Mouse (Mus musculus) liver, embryonic 13.5 days (tissue): ENCODE measurements around the gene Hdac7. TPM values are rescaled to one million over a fixed set of nuclear protein-coding genes. Genes with fewer than 3 reads are reported as not detected.

ENCODE experiments used
- ATAC-seq: fragments of 200-750 bp; cut with Nextera tagmentation; 2 replicates; pipeline ENCODE4 v1.8.0; 2017; ENCODE audit warnings: low read depth, mild to moderate bottlenecking, moderate number of reproducible peaks, moderate library complexity
- DNase-seq: peaks from one replicate; pipeline ENCODE4 v3.0.0; 2022
- H3K27ac ChIP-seq: fragments of 300-500 bp; sonication (generic); 2 replicates; pipeline ENCODE4 v1.5.1; 2015; ENCODE audit warnings: moderate library complexity, mild to moderate bottlenecking, inconsistent platforms
- H3K27me3 ChIP-seq: fragments of 300-500 bp; sonication (generic); 2 replicates; pipeline ENCODE4 v1.6.1; 2015; ENCODE audit warnings: mild to moderate bottlenecking, inconsistent platforms
- H3K36me3 ChIP-seq: fragments of 300-500 bp; sonication (generic); 2 replicates; pipeline ENCODE4 v1.6.1; 2015; ENCODE audit warnings: mild to moderate bottlenecking, inconsistent platforms
- H3K4me1 ChIP-seq: fragments of 300-500 bp; sonication (generic); replicated peaks from 2 replicates; pipeline ENCODE4 v1.6.1; 2015; ENCODE audit warnings: inconsistent platforms
- H3K4me2 ChIP-seq: fragments of 300-500 bp; sonication (generic); 2 replicates; pipeline ENCODE4 v1.6.1; 2015; ENCODE audit warnings: inconsistent platforms, mild to moderate bottlenecking, moderate library complexity
- H3K4me3 ChIP-seq: fragments of 300-500 bp; sonication (generic); replicated peaks from 2 replicates; pipeline ENCODE4 v1.5.1; 2015; ENCODE audit warnings: mild to moderate bottlenecking, inconsistent platforms
- H3K9ac ChIP-seq: fragments of 300-500 bp; sonication (generic); 2 replicates; pipeline ENCODE4 v1.6.1; 2015; ENCODE audit warnings: mild to moderate bottlenecking, inconsistent platforms
- H3K9me3 ChIP-seq: fragments of 300-500 bp; sonication (generic); replicated peaks from 2 replicates; pipeline ENCODE4 v1.6.1; 2016; ENCODE audit warnings: inconsistent platforms
- WGBS: fragments of 180-500 bp; shearing (Covaris S2); methylation state at CpG from one replicate; pipeline ENCODE4 v1.1.7; 2015; ENCODE audit not compliant: insufficient replicate concordance; 5-methylcytosine and 5-hydroxymethylcytosine counted together
- polyA plus RNA-seq: library from polyadenylated mRNA; unstranded; fragments of >200 nt; fragmentation: Nextera tagmentation; extraction: Ambion mirVana; gene quantifications from 2 replicates; pipeline ENCODE4 v1.2.1, GENCODE M21; 2015

Hdac7 gene
- polyA plus RNA-seq, 1 experiment from 2014 or later = 8.0 TPM

DNA sequence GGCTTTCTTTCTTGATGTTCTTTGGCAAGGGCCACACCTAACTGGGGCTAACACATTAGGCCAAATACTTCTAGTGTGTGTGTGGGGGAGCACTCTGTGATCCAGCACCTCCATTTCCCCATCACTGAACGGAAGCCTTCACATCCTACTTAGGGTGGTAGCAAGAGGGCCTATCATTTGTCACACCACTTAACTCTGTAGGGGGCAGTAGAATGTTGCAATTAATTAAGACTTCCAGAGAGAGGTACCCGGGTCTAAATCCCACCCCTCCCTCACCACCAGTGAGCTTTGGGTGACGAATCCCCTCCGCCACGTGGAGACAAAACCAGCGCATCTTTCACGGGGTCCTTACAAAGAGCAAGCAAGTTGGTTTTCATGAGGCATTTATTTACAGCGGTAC lies 9.8 kb upstream of the Hdac7 start:
- ATAC-seq = no peak
- no peak overlapping the region for H3K4me3 ChIP-seq
- no peak overlapping the region for H3K9ac ChIP-seq
- H3K4me1 ChIP-seq = peaks cover 36% of the 10 kb centered on the region
- no peaks in the 10 kb centered on the region for H3K36me3 ChIP-seq
- H3K4me2 ChIP-seq = no peak overlapping the region
- WGBS = 43% methylated on average over 8 of the region's 8 CpGs
- no peak for DNase-seq
- H3K27me3 ChIP-seq = no peaks in the 10 kb centered on the region
- no peaks in the 10 kb centered on the region for H3K9me3 ChIP-seq
- no peak overlapping the region for H3K27ac ChIP-seq

- no peak for DNase-seq
- H3K9me3 ChIP-seq = no peaks in the 10 kb centered on the region
- H3K27ac ChIP-seq = no peak overlapping the region
- H3K36me3 ChIP-seq = no peaks in the 10 kb centered on the region
- H3K4me2 ChIP-seq = no peak overlapping the region
- H3K4me3 ChIP-seq = no peak overlapping the region
- no peak overlapping the region for H3K9ac ChIP-seq
- H3K27me3 ChIP-seq = no peaks in the 10 kb centered on the region
- ATAC-seq = no peak
- peaks cover 52% of the 10 kb centered on the region for H3K4me1 ChIP-seq
- 86% methylated on average over 3 of the region's 3 CpGs for WGBS
Observed at GRCm38 (mm10) chr15:97852291-97852690, 8.0 kb upstream of the Hdac7 start.

DNA sequence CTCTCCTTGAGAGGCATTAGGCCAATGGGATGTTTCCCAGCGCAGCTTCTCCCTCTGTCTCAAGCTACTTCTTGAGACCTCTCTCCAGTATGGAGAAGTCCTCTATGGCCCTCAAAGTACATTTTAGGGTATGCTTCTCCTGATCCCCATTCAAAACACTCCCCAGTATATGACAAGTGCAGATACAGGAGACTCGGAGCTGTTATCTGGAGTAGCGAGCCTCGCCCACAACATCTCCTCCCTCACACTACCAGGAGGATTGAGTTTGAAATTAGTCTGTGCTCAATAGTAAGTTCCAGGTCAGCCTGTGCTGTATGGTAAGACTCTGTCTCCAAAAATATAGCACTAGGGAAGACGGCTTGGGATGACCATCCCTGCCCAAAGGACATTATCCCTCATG lies 6.7 kb upstream of the Hdac7 start:
- Histone ChIP-seq H3K27me3 (no peaks in the 10 kb centered on the region), H3K4me2 (peak overlapping the region; percentile 48), H3K9me3 (0 out of 2 replicates have a peak, but pooled peaks cover 3% of the 10 kb centered on the region), H3K9ac (peak overlapping the region; percentile 53), H3K27ac (peak overlapping the region; percentile 84), H3K36me3 (no peaks in the 10 kb centered on the region), H3K4me3 (no peak overlapping the region), H3K4me1 (peaks cover 65% of the 10 kb centered on the region)
- 30% methylated on average over 5 of the region's 5 CpGs for WGBS
- ATAC-seq = peak; percentile 73
- no peak for DNase-seq

DNA sequence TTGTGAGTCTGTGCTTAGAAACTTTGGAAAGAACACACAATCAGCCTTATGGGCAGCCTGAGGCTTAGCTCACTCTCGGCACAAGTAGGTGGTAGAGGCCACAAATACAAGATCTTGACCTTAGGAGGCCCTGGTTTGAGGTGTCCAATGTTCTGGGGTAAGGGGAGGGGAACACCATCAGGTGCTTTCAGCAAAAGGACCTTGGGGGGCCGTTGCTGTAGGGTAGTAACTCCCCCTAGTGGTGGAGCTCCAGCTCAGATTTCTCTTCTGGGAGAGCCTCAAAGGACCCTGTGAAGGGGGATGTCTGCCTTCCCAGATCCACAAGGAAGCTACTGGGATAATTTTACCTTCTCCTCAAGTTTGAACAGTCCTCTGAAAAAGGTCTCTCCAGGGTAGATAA lies 6.1 kb upstream of the Hdac7 start:
- Histone ChIP-seq H3K4me2 (peak overlapping the region; percentile 48), H3K9ac (peak overlapping the region; percentile 53), H3K4me1 (peaks cover 70% of the 10 kb centered on the region), H3K36me3 (no peaks in the 10 kb centered on the region), H3K27me3 (no peaks in the 10 kb centered on the region), H3K27ac (peak overlapping the region; percentile 84), H3K9me3 (0 out of 2 replicates have a peak, but pooled peaks cover 4% of the 10 kb centered on the region), H3K4me3 (0 out of 2 replicates have a peak overlapping the region, but pooled peaks have one; percentile 52)
- DNase-seq (no peak), ATAC-seq (no peak)
- WGBS = 19% methylated on average over 2 of the region's 2 CpGs

GRCm38 (mm10) chr15:97849116-97849911 lies 5.0 kb upstream of the Hdac7 start:
- Histone ChIP-seq H3K9me3 (0 out of 2 replicates have a peak, but pooled peaks cover 4% of the 10 kb centered on the region), H3K9ac (peak overlapping the region; percentile 56), H3K4me2 (peak overlapping the region; percentile 71), H3K27me3 (no peaks in the 10 kb centered on the region), H3K27ac (peak overlapping the region; percentile 80), H3K4me1 (peaks cover 77% of the 10 kb centered on the region), H3K36me3 (no peaks in the 10 kb centered on the region), H3K4me3 (peak overlapping the region; percentile 52)
- 4% methylated on average over 19 of the region's 19 CpGs for WGBS
- ATAC-seq = peak; percentile 49
- peak; percentile 66 for DNase-seq

DNA sequence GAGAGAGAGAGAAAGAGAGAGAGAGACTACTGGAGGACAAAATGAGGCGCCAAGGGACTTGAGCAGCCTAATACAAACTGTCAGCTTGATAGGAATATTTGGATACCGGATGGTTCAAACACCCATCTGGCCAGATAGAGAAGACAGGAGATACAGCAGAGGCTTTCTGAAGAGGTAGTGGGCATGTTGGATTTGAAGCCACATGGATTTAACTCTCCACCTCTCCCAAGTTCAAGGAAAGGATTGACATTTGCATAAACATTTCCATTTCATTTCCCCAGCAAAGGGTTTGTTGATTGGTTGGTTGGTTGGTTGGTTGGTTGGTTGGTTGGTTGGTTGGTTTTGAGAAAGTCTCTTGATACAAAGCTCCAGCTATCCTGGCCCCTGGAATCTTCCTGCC lies 3.6 kb upstream of the Hdac7 start:
- peak overlapping the region; percentile 87 for H3K27ac ChIP-seq
- 41% methylated on average over 2 of the region's 2 CpGs for WGBS

GRCm38 (mm10) chr15:97847285-97847684 lies 3.0 kb upstream of the Hdac7 start:
- peak overlapping the region; percentile 58 for H3K4me2 ChIP-seq
- WGBS = 20% methylated on average over 4 of the region's 4 CpGs

More for the DNA sequence above, 3.6 kb upstream of the Hdac7 start:
- H3K4me1 ChIP-seq = peaks cover 92% of the 10 kb centered on the region
- H3K4me2 ChIP-seq = peak overlapping the region; percentile 58
- 0 out of 2 replicates have a peak, but pooled peaks cover 4% of the 10 kb centered on the region for H3K9me3 ChIP-seq
- H3K27me3 ChIP-seq = no peaks in the 10 kb centered on the region
- no peaks in the 10 kb centered on the region for H3K36me3 ChIP-seq
- no peak for ATAC-seq
- peak overlapping the region; percentile 39 for H3K4me3 ChIP-seq
- peak overlapping the region; percentile 64 for H3K9ac ChIP-seq
- no peak for DNase-seq

GRCm38 (mm10) chr15:97846121-97846882 lies 2.0 kb upstream of the Hdac7 start:
- Histone ChIP-seq H3K27ac (peak overlapping the region; percentile 87), H3K4me3 (no peak overlapping the region), H3K36me3 (no peaks in the 10 kb centered on the region), H3K27me3 (no peaks in the 10 kb centered on the region), H3K9me3 (0 out of 2 replicates have a peak, but pooled peaks cover 4% of the 10 kb centered on the region), H3K9ac (peak overlapping the region; percentile 44; the same call in 1 of the 2 replicates), H3K4me1 (peaks cover 97% of the 10 kb centered on the region), H3K4me2 (peak overlapping the region; percentile 58)
- DNase-seq (no peak), ATAC-seq (no peak)
- 49% methylated on average over 11 of the region's 11 CpGs for WGBS

More at GRCm38 (mm10) chr15:97847285-97847684, 3.0 kb upstream of the Hdac7 start:
- H3K9me3 ChIP-seq = 0 out of 2 replicates have a peak, but pooled peaks cover 4% of the 10 kb centered on the region
- DNase-seq (no peak), ATAC-seq (peak; percentile 77)
- H3K27ac ChIP-seq = peak overlapping the region; percentile 87
- H3K4me1 ChIP-seq = peaks cover 95% of the 10 kb centered on the region
- no peaks in the 10 kb centered on the region for H3K27me3 ChIP-seq
- peak overlapping the region; percentile 39 for H3K4me3 ChIP-seq
- H3K36me3 ChIP-seq = no peaks in the 10 kb centered on the region
- peak overlapping the region; percentile 64 for H3K9ac ChIP-seq

DNA sequence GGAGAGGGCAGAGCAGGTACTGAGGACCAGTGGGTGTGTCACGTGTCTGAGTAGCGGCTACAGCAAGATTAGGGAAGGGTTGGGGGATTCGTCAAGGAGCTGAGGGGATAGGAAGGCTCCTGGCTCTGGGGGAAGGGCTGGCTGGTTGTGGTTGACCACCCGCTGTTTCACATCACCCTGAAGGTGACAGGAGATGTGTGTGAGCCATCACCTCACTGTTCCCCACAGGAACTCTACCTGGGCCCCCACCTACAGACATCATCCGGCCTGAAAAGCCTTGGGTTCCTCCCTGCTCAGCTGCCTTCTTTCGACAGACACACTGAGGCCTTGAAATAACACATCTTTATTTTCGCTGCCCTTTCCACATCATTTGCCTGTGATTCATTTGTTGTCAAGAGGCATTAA lies 1.1 kb downstream of the Hdac7 start:
- WGBS = 22% methylated on average over 7 of the region's 7 CpGs
- 0 out of 2 replicates have a peak, but pooled peaks cover 4% of the 10 kb centered on the region for H3K9me3 ChIP-seq
- peaks cover 99% of the 10 kb centered on the region for H3K4me1 ChIP-seq
- H3K27me3 ChIP-seq = no peaks in the 10 kb centered on the region
- H3K27ac ChIP-seq = peak overlapping the region; percentile 87
- H3K4me2 ChIP-seq = peak overlapping the region; percentile 60
- H3K4me3 ChIP-seq = peak overlapping the region; percentile 44
- no peaks in the 10 kb centered on the region for H3K36me3 ChIP-seq
- ATAC-seq (no peak), DNase-seq (no peak)
- H3K9ac ChIP-seq = peak overlapping the region; percentile 69

- Histone ChIP-seq H3K4me2 (peak overlapping the region; percentile 33), H3K9ac (no peak overlapping the region), H3K36me3 (no peaks in the 10 kb centered on the region), H3K27ac (peak overlapping the region; percentile 87), H3K4me3 (no peak overlapping the region), H3K9me3 (0 out of 2 replicates have a peak, but pooled peaks cover 4% of the 10 kb centered on the region), H3K4me1 (peaks cover 97% of the 10 kb centered on the region), H3K27me3 (no peaks in the 10 kb centered on the region)
- WGBS = 73% methylated on average over 6 of the region's 6 CpGs
- DNase-seq = no peak
- ATAC-seq = no peak
Observed at GRCm38 (mm10) chr15:97842058-97842457, 2.2 kb downstream of the Hdac7 start.

- Histone ChIP-seq H3K36me3 (no peaks in the 10 kb centered on the region), H3K9ac (no peak overlapping the region), H3K9me3 (0 out of 2 replicates have a peak, but pooled peaks cover 4% of the 10 kb centered on the region), H3K4me3 (no peak overlapping the region), H3K4me2 (peak overlapping the region; percentile 33), H3K4me1 (peaks cover 96% of the 10 kb centered on the region), H3K27ac (peak overlapping the region; percentile 2; the same call in 1 of the 2 replicates), H3K27me3 (no peaks in the 10 kb centered on the region)
- WGBS = 55% methylated on average over 6 of the region's 6 CpGs
- DNase-seq = no peak
- no peak for ATAC-seq
Observed at GRCm38 (mm10) chr15:97841383-97841782, 2.9 kb downstream of the Hdac7 start.
